Mouse (Mus musculus): ENCODE measurements at regions not wholly inside any gene's neighbourhood (a gene's known extent, or its start where the extent isn't known, plus 50 kb on each side); places are given as distances from the start of the nearest gene placed in this dataset.

DNA sequence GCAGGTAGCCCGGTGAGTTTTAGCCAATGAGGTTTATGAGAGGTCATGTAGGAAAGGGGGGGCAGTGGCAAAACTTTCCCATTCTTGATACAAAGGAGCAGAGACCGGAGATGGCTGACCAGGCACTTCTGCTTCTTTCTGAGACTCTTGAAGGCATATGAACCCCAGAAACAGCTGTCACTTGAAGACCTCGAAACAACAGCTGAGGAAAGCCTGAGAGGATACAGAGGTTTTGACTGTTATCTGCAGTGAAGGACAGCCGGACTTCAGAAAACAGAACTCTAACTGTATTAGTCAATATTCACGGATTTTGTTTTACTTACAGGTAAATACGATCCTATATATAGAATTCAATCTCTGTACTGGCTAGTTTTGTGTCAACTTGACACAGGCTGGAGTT, 50.0 kb upstream of the Tiparp start:
- Histone ChIP-seq H3K36me3 (ENCODE audit: control insufficient read depth, insufficient read depth, low read length) (no peaks in the 10 kb centered on the region), H3K27ac (ENCODE audit: low read depth, low read length) (no peak overlapping the region), H3K9ac (ENCODE audit: low read depth, low read length) (no peak overlapping the region), H3K4me1 (ENCODE audit: control insufficient read depth, insufficient read depth, low read depth, low read length) (no peaks in the 10 kb centered on the region; the same call in 1 of the 2 replicates), H3K4me2 (ENCODE audit: low read length) (no peak overlapping the region), H3K4me3 (ENCODE audit: low read length) (no peak overlapping the region), H3K27me3 (replicated peaks; ENCODE audit: control insufficient read depth, insufficient read depth, low read length) (no peaks in the 10 kb centered on the region), H3K9me3 (ENCODE audit: control insufficient read depth, low read length) (no peaks in the 10 kb centered on the region)
- no peak for ATAC-seq
- 90% methylated on average over 6 of the region's 6 CpGs for WGBS

DNA sequence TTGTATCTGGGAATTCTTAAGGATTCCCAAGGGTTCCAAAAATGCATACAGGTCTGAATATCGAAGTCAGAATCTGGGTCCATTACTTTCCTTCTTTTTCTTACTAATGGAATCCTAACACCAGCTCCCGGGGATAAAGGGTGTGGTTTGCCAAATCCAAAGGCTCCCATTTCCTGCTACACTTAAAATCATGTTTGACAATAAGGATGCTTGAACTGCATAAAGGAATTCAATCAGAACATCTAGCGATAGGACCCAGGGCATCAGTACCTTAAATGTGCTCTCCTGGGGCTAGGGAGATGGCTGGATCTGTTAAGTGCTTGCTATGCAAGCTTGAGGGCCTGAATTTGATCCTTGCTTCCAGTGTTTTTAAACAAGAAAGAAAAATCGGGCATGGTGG, 51.1 kb upstream of the Tiparp start:
- no peak for ATAC-seq
- WGBS, result 75% methylated on average over 4 of the region's 4 CpGs

DNA sequence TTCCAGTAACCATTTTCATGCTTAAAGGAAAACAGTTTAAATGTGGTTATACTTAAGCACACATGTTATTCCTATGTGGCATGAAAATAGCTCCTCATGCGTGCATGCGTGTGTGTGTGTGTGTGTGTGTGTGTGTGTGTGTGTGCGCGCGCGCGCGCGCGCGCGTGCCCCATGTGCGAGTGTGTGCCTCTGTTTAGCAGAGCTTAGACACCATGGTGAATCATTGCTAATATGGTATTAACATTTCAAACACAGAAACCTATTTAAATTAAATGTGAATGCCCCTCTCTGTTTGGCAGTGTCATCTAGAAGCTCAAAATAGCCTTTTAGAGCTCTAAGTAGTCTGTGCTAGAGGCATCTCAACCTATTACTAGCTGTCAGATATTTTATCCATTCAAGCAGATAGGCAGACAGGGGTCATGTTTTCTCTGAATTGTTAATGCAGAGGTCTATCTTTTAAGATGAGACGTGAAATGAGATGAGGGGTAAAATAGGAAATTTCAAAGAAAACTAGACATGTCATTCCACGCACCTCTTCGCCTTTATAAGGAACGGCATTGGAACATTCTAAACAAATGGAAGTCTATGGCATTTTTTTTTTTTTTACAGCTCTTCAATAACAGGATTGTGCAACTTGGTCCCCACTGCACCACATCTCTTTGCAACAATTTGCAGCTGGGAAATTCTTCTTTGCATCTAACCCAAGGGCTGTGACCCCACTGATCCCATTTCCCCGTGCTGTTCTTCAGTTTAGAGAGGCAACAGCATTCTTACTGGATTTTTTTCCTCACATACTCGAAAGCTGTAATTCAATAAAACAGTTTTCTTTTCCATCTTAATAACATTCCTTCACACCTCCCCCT, 51.9 kb upstream of the Tiparp start:
- H3K4me3 ChIP-seq (ENCODE audit: low read length), result no peak overlapping the region
- no peaks in the 10 kb centered on the region for H3K27me3 ChIP-seq (replicated peaks; ENCODE audit: control insufficient read depth, insufficient read depth, low read length)
- H3K4me2 ChIP-seq (ENCODE audit: low read length), result no peak overlapping the region
- ATAC-seq, result no peak
- no peak overlapping the region for H3K9ac ChIP-seq (ENCODE audit: low read depth, low read length)
- H3K27ac ChIP-seq (ENCODE audit: low read depth, low read length), result no peak overlapping the region
- no peaks in the 10 kb centered on the region for H3K36me3 ChIP-seq (ENCODE audit: control insufficient read depth, insufficient read depth, low read length)
- 82% methylated on average over 19 of the region's 19 CpGs for WGBS
- H3K4me1 ChIP-seq (ENCODE audit: control insufficient read depth, insufficient read depth, low read depth, low read length), result no peaks in the 10 kb centered on the region
- no peaks in the 10 kb centered on the region for H3K9me3 ChIP-seq (ENCODE audit: control insufficient read depth, low read length)

More for the DNA sequence above, 51.1 kb upstream of the Tiparp start:
- Histone ChIP-seq H3K27me3 (replicated peaks; ENCODE audit: control insufficient read depth, insufficient read depth, low read length) (no peaks in the 10 kb centered on the region), H3K4me2 (ENCODE audit: low read length) (no peak overlapping the region), H3K27ac (ENCODE audit: low read depth, low read length) (no peak overlapping the region), H3K4me3 (ENCODE audit: low read length) (no peak overlapping the region), H3K9me3 (ENCODE audit: control insufficient read depth, low read length) (no peaks in the 10 kb centered on the region), H3K9ac (ENCODE audit: low read depth, low read length) (no peak overlapping the region), H3K4me1 (ENCODE audit: control insufficient read depth, insufficient read depth, low read depth, low read length) (no peaks in the 10 kb centered on the region), H3K36me3 (ENCODE audit: control insufficient read depth, insufficient read depth, low read length) (no peaks in the 10 kb centered on the region)

DNA sequence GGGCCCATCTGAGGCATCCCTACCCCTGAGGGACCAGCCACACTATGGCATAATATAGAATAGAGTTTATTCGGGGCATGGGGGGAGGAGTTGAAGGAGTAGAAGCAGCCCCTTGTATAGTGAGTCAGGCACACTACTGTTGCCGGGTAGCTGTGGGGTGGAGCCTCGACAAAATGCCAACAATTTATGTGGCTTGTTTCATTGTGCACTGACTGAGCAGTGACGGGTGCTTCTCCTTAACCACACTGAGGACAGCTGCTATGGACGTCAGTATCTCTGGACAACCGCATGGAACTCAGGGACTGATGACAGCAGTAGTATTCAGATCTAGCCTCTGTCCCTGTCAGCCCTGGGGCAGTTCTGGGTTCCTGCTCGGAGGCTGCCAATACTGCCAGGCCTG, 53.6 kb upstream of the Tiparp start:
- no peak overlapping the region for H3K4me3 ChIP-seq (ENCODE audit: low read length)

DNA sequence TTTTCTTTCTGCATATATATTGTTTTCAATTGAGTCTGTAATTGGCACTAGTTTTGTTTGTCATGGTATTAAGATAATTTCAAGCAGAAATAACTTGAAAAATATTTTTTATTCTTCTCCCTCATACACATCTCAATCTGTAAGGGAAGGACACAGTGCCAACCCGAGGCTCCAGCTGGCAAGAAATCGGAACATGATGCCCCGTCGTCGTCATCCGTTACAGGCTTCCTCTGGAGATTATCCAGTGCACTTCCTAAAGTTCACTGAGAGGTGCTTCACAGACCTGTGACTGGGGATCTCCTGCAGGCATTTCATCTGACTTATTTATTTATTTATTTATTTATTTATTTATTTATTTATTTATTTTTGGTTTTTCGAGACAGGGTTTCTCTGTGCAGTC, 56.4 kb upstream of the Tiparp start:
- no peak for ATAC-seq
- Histone ChIP-seq H3K36me3 (ENCODE audit: control insufficient read depth, insufficient read depth, low read length) (no peaks in the 10 kb centered on the region), H3K9me3 (ENCODE audit: control insufficient read depth, low read length) (no peaks in the 10 kb centered on the region), H3K27ac (ENCODE audit: low read depth, low read length) (no peak overlapping the region), H3K9ac (ENCODE audit: low read depth, low read length) (no peak overlapping the region), H3K4me3 (ENCODE audit: low read length) (no peak overlapping the region), H3K4me2 (ENCODE audit: low read length) (no peak overlapping the region), H3K27me3 (replicated peaks; ENCODE audit: control insufficient read depth, insufficient read depth, low read length) (no peaks in the 10 kb centered on the region), H3K4me1 (ENCODE audit: control insufficient read depth, insufficient read depth, low read depth, low read length) (no peaks in the 10 kb centered on the region)
- 88% methylated on average over 7 of the region's 7 CpGs for WGBS

More for the DNA sequence above, 53.6 kb upstream of the Tiparp start:
- Histone ChIP-seq H3K4me1 (ENCODE audit: control insufficient read depth, insufficient read depth, low read depth, low read length) (no peaks in the 10 kb centered on the region), H3K27me3 (replicated peaks; ENCODE audit: control insufficient read depth, insufficient read depth, low read length) (no peaks in the 10 kb centered on the region), H3K9ac (ENCODE audit: low read depth, low read length) (no peak overlapping the region), H3K27ac (ENCODE audit: low read depth, low read length) (no peak overlapping the region), H3K9me3 (ENCODE audit: control insufficient read depth, low read length) (no peaks in the 10 kb centered on the region), H3K36me3 (ENCODE audit: control insufficient read depth, insufficient read depth, low read length) (no peaks in the 10 kb centered on the region), H3K4me2 (ENCODE audit: low read length) (no peak overlapping the region)
- 35% methylated on average over 7 of the region's 7 CpGs for WGBS
- ATAC-seq, result peak; percentile 73; the same call in 1 of the 2 replicates

DNA sequence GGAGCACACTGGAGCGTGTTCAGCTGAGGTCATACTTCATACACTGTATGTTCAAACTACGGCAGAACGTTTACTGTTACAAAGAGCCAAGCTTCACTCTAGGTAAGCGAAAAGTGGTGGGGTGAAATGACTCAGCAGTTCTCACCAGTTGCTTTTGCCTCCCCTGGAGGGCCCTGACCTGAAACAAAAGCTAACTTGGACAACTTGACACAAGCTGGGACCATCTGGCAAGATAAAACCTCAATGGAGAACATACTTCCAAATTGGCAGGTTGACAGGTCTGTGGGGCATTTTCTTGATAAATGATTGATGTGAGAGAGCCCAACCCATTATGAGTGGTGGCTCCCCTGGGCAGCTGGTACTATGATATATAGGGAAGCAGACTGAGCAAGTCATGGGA, 59.0 kb upstream of the Tiparp start:
- Histone ChIP-seq H3K36me3 (ENCODE audit: control insufficient read depth, insufficient read depth, low read length) (no peaks in the 10 kb centered on the region), H3K27ac (ENCODE audit: low read depth, low read length) (no peak overlapping the region), H3K9ac (ENCODE audit: low read depth, low read length) (no peak overlapping the region), H3K4me2 (ENCODE audit: low read length) (no peak overlapping the region), H3K4me3 (ENCODE audit: low read length) (no peak overlapping the region), H3K9me3 (ENCODE audit: control insufficient read depth, low read length) (no peaks in the 10 kb centered on the region), H3K27me3 (replicated peaks; ENCODE audit: control insufficient read depth, insufficient read depth, low read length) (no peaks in the 10 kb centered on the region), H3K4me1 (ENCODE audit: control insufficient read depth, insufficient read depth, low read depth, low read length) (no peaks in the 10 kb centered on the region)
- no peak for ATAC-seq
- WGBS, result 81% methylated on average over 4 of the region's 4 CpGs

DNA sequence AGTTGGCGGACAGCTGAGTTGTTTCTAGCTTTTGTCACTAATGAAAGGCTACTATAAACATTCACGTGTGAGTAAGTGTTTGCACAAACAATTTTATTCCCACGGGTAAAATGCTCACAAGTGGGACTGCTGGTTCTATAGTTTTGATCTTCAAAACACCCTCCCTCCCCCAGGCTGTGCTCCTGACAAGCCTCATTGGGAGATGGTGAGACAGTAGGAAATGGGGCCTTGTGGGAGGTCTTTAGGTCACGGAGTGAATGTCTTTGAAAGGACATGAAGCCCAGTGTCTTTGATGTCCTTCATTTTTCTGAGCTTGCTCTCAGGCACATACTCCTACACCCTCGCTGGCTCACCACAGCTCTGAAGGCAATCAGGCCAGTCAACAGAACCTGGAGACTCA, 63.4 kb upstream of the Tiparp start:
- Histone ChIP-seq H3K27me3 (replicated peaks; ENCODE audit: control insufficient read depth, insufficient read depth, low read length) (no peaks in the 10 kb centered on the region), H3K9ac (ENCODE audit: low read depth, low read length) (no peak overlapping the region), H3K36me3 (ENCODE audit: control insufficient read depth, insufficient read depth, low read length) (no peaks in the 10 kb centered on the region), H3K4me1 (ENCODE audit: control insufficient read depth, insufficient read depth, low read depth, low read length) (peaks cover 2% of the 10 kb centered on the region; the same call in 1 of the 2 replicates), H3K4me2 (ENCODE audit: low read length) (no peak overlapping the region), H3K27ac (ENCODE audit: low read depth, low read length) (no peak overlapping the region), H3K4me3 (ENCODE audit: low read length) (no peak overlapping the region), H3K9me3 (ENCODE audit: control insufficient read depth, low read length) (no peaks in the 10 kb centered on the region)
- WGBS, result 64% methylated on average over 5 of the region's 5 CpGs
- no peak for ATAC-seq

DNA sequence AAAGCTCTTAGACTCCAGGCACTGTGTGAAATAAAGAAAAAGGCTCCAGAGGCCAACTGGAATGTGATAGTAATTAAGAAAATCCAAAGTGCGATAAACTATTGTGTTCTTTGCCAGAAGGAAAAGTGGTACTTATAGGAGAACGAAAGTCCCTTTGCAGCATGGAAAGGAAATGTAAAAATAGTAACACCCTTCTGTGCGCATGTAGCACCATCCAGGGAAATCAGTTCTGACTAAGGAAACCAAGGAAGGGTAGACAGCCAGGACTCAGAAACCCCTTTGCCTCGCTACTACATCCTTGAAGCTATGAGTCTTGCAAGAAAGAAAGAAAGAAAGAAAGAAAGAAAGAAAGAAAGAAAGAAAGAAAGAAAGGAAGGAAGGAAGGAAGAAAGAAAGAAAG, 67.3 kb upstream of the Tiparp start:
- 71% methylated on average over 4 of the region's 4 CpGs for WGBS
- Histone ChIP-seq H3K9ac (ENCODE audit: low read depth, low read length) (no peak overlapping the region), H3K27me3 (replicated peaks; ENCODE audit: control insufficient read depth, insufficient read depth, low read length) (no peaks in the 10 kb centered on the region), H3K4me1 (ENCODE audit: control insufficient read depth, insufficient read depth, low read depth, low read length) (peaks cover 4% of the 10 kb centered on the region; the same call in 1 of the 2 replicates), H3K27ac (ENCODE audit: low read depth, low read length) (no peak overlapping the region), H3K4me3 (ENCODE audit: low read length) (no peak overlapping the region), H3K9me3 (ENCODE audit: control insufficient read depth, low read length) (no peaks in the 10 kb centered on the region), H3K36me3 (ENCODE audit: control insufficient read depth, insufficient read depth, low read length) (no peaks in the 10 kb centered on the region), H3K4me2 (ENCODE audit: low read length) (no peak overlapping the region)
- ATAC-seq, result no peak

DNA sequence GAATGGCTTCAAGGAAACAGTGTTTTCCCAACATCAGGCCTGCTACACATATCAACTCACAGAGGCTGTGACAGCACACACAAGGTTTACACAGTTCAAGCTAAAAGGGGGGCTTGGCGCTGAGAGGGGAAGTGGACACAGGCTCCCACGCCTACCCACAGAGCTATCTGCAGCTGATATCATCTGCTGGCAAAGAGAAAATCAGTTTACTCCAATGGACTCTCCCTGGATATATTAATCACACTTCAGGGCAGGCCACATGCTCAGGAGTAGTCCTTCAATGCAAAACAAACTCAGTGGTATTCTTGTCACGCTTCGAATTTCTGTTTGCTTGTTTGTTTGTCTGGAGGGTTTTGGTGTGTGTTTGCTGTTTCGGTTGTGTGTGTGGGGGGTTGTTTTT, 67.3 kb upstream of the Ssr3 start:
- ATAC-seq, result peak; percentile 21; the same call in 1 of the 2 replicates
- peaks cover 5% of the 10 kb centered on the region; the same call in 1 of the 2 replicates for H3K4me1 ChIP-seq (ENCODE audit: control insufficient read depth, insufficient read depth, low read depth, low read length)
- H3K4me3 ChIP-seq (ENCODE audit: low read length), result no peak overlapping the region
- H3K9ac ChIP-seq (ENCODE audit: low read depth, low read length), result no peak overlapping the region
- H3K27me3 ChIP-seq (replicated peaks; ENCODE audit: control insufficient read depth, insufficient read depth, low read length), result no peaks in the 10 kb centered on the region
- H3K4me2 ChIP-seq (ENCODE audit: low read length), result no peak overlapping the region
- no peaks in the 10 kb centered on the region for H3K36me3 ChIP-seq (ENCODE audit: control insufficient read depth, insufficient read depth, low read length)
- WGBS, result 58% methylated on average over 5 of the region's 5 CpGs
- no peaks in the 10 kb centered on the region for H3K9me3 ChIP-seq (ENCODE audit: control insufficient read depth, low read length)
- H3K27ac ChIP-seq (ENCODE audit: low read depth, low read length), result 0 out of 2 replicates have a peak overlapping the region, but pooled peaks have one; percentile 0
